Mouse (Mus musculus) liver, embryonic 13.5 days (tissue): ENCODE results near the gene C2cd5. TPM values are rescaled to one million over a fixed set of nuclear protein-coding genes. Genes with fewer than 3 reads are reported as not detected.

Experiments
- ATAC-seq: fragments of 200-750 bp; cut with Nextera tagmentation; 2 replicates; pipeline ENCODE4 v1.8.0; 2017; ENCODE audit warnings: low read depth, mild to moderate bottlenecking, moderate number of reproducible peaks, moderate library complexity
- DNase-seq: peaks from one replicate; pipeline ENCODE4 v3.0.0; 2022
- H3K27ac ChIP-seq: fragments of 300-500 bp; sonication (generic); 2 replicates; pipeline ENCODE4 v1.5.1; 2015; ENCODE audit warnings: moderate library complexity, mild to moderate bottlenecking, inconsistent platforms
- H3K27me3 ChIP-seq: fragments of 300-500 bp; sonication (generic); 2 replicates; pipeline ENCODE4 v1.6.1; 2015; ENCODE audit warnings: mild to moderate bottlenecking, inconsistent platforms
- H3K36me3 ChIP-seq: fragments of 300-500 bp; sonication (generic); 2 replicates; pipeline ENCODE4 v1.6.1; 2015; ENCODE audit warnings: mild to moderate bottlenecking, inconsistent platforms
- H3K4me1 ChIP-seq: fragments of 300-500 bp; sonication (generic); replicated peaks from 2 replicates; pipeline ENCODE4 v1.6.1; 2015; ENCODE audit warnings: inconsistent platforms
- H3K4me2 ChIP-seq: fragments of 300-500 bp; sonication (generic); 2 replicates; pipeline ENCODE4 v1.6.1; 2015; ENCODE audit warnings: inconsistent platforms, mild to moderate bottlenecking, moderate library complexity
- H3K4me3 ChIP-seq: fragments of 300-500 bp; sonication (generic); replicated peaks from 2 replicates; pipeline ENCODE4 v1.5.1; 2015; ENCODE audit warnings: mild to moderate bottlenecking, inconsistent platforms
- H3K9ac ChIP-seq: fragments of 300-500 bp; sonication (generic); 2 replicates; pipeline ENCODE4 v1.6.1; 2015; ENCODE audit warnings: mild to moderate bottlenecking, inconsistent platforms
- H3K9me3 ChIP-seq: fragments of 300-500 bp; sonication (generic); replicated peaks from 2 replicates; pipeline ENCODE4 v1.6.1; 2016; ENCODE audit warnings: inconsistent platforms
- WGBS: fragments of 180-500 bp; shearing (Covaris S2); methylation state at CpG from one replicate; pipeline ENCODE4 v1.1.7; 2015; ENCODE audit not compliant: insufficient replicate concordance; 5-methylcytosine and 5-hydroxymethylcytosine counted together
- polyA plus RNA-seq: library from polyadenylated mRNA; unstranded; fragments of >200 nt; fragmentation: Nextera tagmentation; extraction: Ambion mirVana; gene quantifications from 2 replicates; pipeline ENCODE4 v1.2.1, GENCODE M21; 2015

The C2cd5 gene
- polyA plus RNA-seq, 1 experiment from 2014 or later = 15.2 TPM

GRCm38 (mm10) chr6:143049117-143049516 lies 50.8 kb downstream of the C2cd5 start:
- Histone ChIP-seq H3K27ac (no peak overlapping the region), H3K4me1 (no peaks in the 10 kb centered on the region), H3K27me3 (no peaks in the 10 kb centered on the region), H3K9ac (no peak overlapping the region), H3K36me3 (peaks cover 47% of the 10 kb centered on the region), H3K4me2 (no peak overlapping the region), H3K9me3 (no peaks in the 10 kb centered on the region), H3K4me3 (no peak overlapping the region)
- DNase-seq (no peak), ATAC-seq (no peak)
- 97% methylated on average over 2 of the region's 2 CpGs for WGBS

- DNase-seq (no peak), ATAC-seq (no peak)
- H3K9ac ChIP-seq = no peak overlapping the region
- H3K27me3 ChIP-seq = no peaks in the 10 kb centered on the region
- H3K36me3 ChIP-seq = peaks cover 39% of the 10 kb centered on the region
- 91% methylated on average over 15 of the region's 15 CpGs for WGBS
- no peaks in the 10 kb centered on the region for H3K4me1 ChIP-seq
- H3K4me3 ChIP-seq = no peak overlapping the region
- no peak overlapping the region for H3K27ac ChIP-seq
- H3K4me2 ChIP-seq = no peak overlapping the region
- no peaks in the 10 kb centered on the region for H3K9me3 ChIP-seq
These were observed 52.2 kb downstream of the C2cd5 start for GRCm38 (mm10) chr6:143047538-143048258.

GRCm38 (mm10) chr6:143041578-143041977 lies 58.4 kb downstream of the C2cd5 start:
- Histone ChIP-seq H3K27me3 (no peaks in the 10 kb centered on the region), H3K4me1 (no peaks in the 10 kb centered on the region), H3K4me2 (no peak overlapping the region), H3K9me3 (no peaks in the 10 kb centered on the region), H3K4me3 (no peak overlapping the region), H3K36me3 (peaks cover 46% of the 10 kb centered on the region), H3K9ac (no peak overlapping the region), H3K27ac (no peak overlapping the region)
- ATAC-seq = no peak
- WGBS = 70% methylated on average over 6 of the region's 6 CpGs
- DNase-seq = no peak

- Histone ChIP-seq H3K27ac (no peak overlapping the region), H3K9me3 (no peaks in the 10 kb centered on the region), H3K27me3 (no peaks in the 10 kb centered on the region), H3K9ac (no peak overlapping the region), H3K4me1 (no peaks in the 10 kb centered on the region), H3K4me3 (no peak overlapping the region), H3K4me2 (no peak overlapping the region), H3K36me3 (peaks cover 88% of the 10 kb centered on the region)
- no peak for ATAC-seq
- 49% methylated on average over 4 of the region's 4 CpGs for WGBS
- DNase-seq = no peak
These were observed 64.7 kb downstream of the C2cd5 start for GRCm38 (mm10) chr6:143035261-143035660.

GRCm38 (mm10) chr6:143034503-143034902 lies 65.4 kb downstream of the C2cd5 start:
- Histone ChIP-seq H3K27ac (no peak overlapping the region), H3K4me2 (no peak overlapping the region), H3K4me3 (no peak overlapping the region), H3K9ac (no peak overlapping the region), H3K27me3 (no peaks in the 10 kb centered on the region), H3K4me1 (no peaks in the 10 kb centered on the region), H3K9me3 (no peaks in the 10 kb centered on the region), H3K36me3 (peaks cover 89% of the 10 kb centered on the region)
- DNase-seq = no peak
- 83% methylated on average over 2 of the region's 2 CpGs for WGBS
- ATAC-seq = no peak

GRCm38 (mm10) chr6:143030521-143030920 lies 69.4 kb downstream of the C2cd5 start:
- H3K36me3 ChIP-seq = peaks cover 76% of the 10 kb centered on the region
- H3K4me2 ChIP-seq = no peak overlapping the region
- H3K27ac ChIP-seq = no peak overlapping the region
- H3K4me3 ChIP-seq = no peak overlapping the region
- DNase-seq = no peak
- H3K9ac ChIP-seq = no peak overlapping the region
- no peak for ATAC-seq
- WGBS = 87% methylated on average over 5 of the region's 5 CpGs
- no peaks in the 10 kb centered on the region for H3K4me1 ChIP-seq
- H3K27me3 ChIP-seq = no peaks in the 10 kb centered on the region
- no peaks in the 10 kb centered on the region for H3K9me3 ChIP-seq

GRCm38 (mm10) chr6:143027896-143028295 lies 72.0 kb downstream of the C2cd5 start:
- H3K9ac ChIP-seq = no peak overlapping the region
- peaks cover 56% of the 10 kb centered on the region for H3K36me3 ChIP-seq
- H3K4me2 ChIP-seq = no peak overlapping the region
- no peak overlapping the region for H3K27ac ChIP-seq
- no peaks in the 10 kb centered on the region for H3K9me3 ChIP-seq
- ATAC-seq (no peak), DNase-seq (no peak)
- no peaks in the 10 kb centered on the region for H3K4me1 ChIP-seq
- 82% methylated on average over 4 of the region's 4 CpGs for WGBS
- H3K4me3 ChIP-seq = no peak overlapping the region
- H3K27me3 ChIP-seq = no peaks in the 10 kb centered on the region

- Histone ChIP-seq H3K36me3 (peaks cover 51% of the 10 kb centered on the region), H3K4me2 (no peak overlapping the region), H3K27ac (no peak overlapping the region), H3K9me3 (no peaks in the 10 kb centered on the region), H3K27me3 (no peaks in the 10 kb centered on the region), H3K4me1 (no peaks in the 10 kb centered on the region), H3K4me3 (no peak overlapping the region), H3K9ac (no peak overlapping the region)
- no peak for DNase-seq
- 89% methylated on average over 10 of the region's 10 CpGs for WGBS
- ATAC-seq = no peak
These were observed 72.5 kb downstream of the C2cd5 start for GRCm38 (mm10) chr6:143027402-143027801.

- Histone ChIP-seq H3K4me1 (no peaks in the 10 kb centered on the region), H3K27ac (no peak overlapping the region), H3K4me2 (no peak overlapping the region), H3K27me3 (no peaks in the 10 kb centered on the region), H3K36me3 (peaks cover 27% of the 10 kb centered on the region), H3K9ac (no peak overlapping the region), H3K4me3 (no peak overlapping the region), H3K9me3 (no peaks in the 10 kb centered on the region)
- no peak for DNase-seq
- WGBS = 90% methylated on average over 6 of the region's 6 CpGs
- no peak for ATAC-seq
These were observed 76.2 kb downstream of the C2cd5 start for GRCm38 (mm10) chr6:143023691-143024090.

GRCm38 (mm10) chr6:143021756-143022155 lies 78.2 kb downstream of the C2cd5 start:
- DNase-seq = no peak
- Histone ChIP-seq H3K27me3 (no peaks in the 10 kb centered on the region), H3K4me1 (no peaks in the 10 kb centered on the region), H3K9ac (no peak overlapping the region), H3K27ac (no peak overlapping the region), H3K4me3 (no peak overlapping the region), H3K36me3 (peaks cover 26% of the 10 kb centered on the region), H3K4me2 (no peak overlapping the region), H3K9me3 (no peaks in the 10 kb centered on the region)
- 75% methylated on average over 8 of the region's 8 CpGs for WGBS
- ATAC-seq = no peak

- no peaks in the 10 kb centered on the region for H3K27me3 ChIP-seq
- WGBS = 64% methylated on average over 5 of the region's 5 CpGs
- H3K4me3 ChIP-seq = no peak overlapping the region
- no peak overlapping the region for H3K4me2 ChIP-seq
- no peaks in the 10 kb centered on the region for H3K4me1 ChIP-seq
- no peaks in the 10 kb centered on the region for H3K9me3 ChIP-seq
- DNase-seq (no peak), ATAC-seq (peak; percentile 51)
- no peak overlapping the region for H3K9ac ChIP-seq
- no peak overlapping the region for H3K27ac ChIP-seq
- peaks cover 30% of the 10 kb centered on the region for H3K36me3 ChIP-seq
These were observed 79.3 kb downstream of the C2cd5 start for GRCm38 (mm10) chr6:143020647-143021046.

GRCm38 (mm10) chr6:143020146-143020545 lies 79.8 kb downstream of the C2cd5 start:
- no peak for DNase-seq
- 83% methylated on average over 4 of the region's 4 CpGs for WGBS
- H3K27ac ChIP-seq = no peak overlapping the region
- ATAC-seq = no peak
- no peak overlapping the region for H3K9ac ChIP-seq
- H3K9me3 ChIP-seq = no peaks in the 10 kb centered on the region
- no peaks in the 10 kb centered on the region for H3K4me1 ChIP-seq
- no peak overlapping the region for H3K4me3 ChIP-seq
- no peaks in the 10 kb centered on the region for H3K27me3 ChIP-seq
- H3K36me3 ChIP-seq = peaks cover 30% of the 10 kb centered on the region
- no peak overlapping the region for H3K4me2 ChIP-seq
